ENCODE assay signal across 20 mouse cellular contexts in genomic region chr8:96878793-96879192, GRCm38 (mm10).
A peak's percentile ranks its signal among the peaks of the same experiment; 100 is the strongest.
DNase-seq lines count a peak whose midpoint lies in the region; ATAC-seq and TF ChIP-seq lines count a peak whose summit lies in the region.
"Had no signal": no experiment of that assay in that cellular context is flagged by ENCODE, and none has a peak within 500 bp of the region (broad histone marks: within the 10 kb centered on the region; RNA-seq: fewer than 3 reads in every experiment).

No protein-coding gene starts in this region.

- DNase-seq in lung, embryonic 14.5 days, result peak; percentile 57
- DNase-seq in lung, postnatal 10 days, result no peak
- peak; percentile 13 for DNase-seq in MEL (ENCODE audit: low read depth, low spot score)
- no peak for DNase-seq in natural killer cell, adult 2 months (ENCODE audit: low spot score in 2 of 2)
- DNase-seq: adrenal gland, adult 2 months; adrenal gland, adult 8-10 months; adrenal gland, postnatal 10 days; adrenal gland, postnatal 14 days; adrenal gland, postnatal 25 days; adrenal gland, postnatal 36 days; B cell, adult 2 months; cerebellum, adult 11 months; cerebellum, adult 11-12 months; cerebellum, adult 18-20 months; cerebellum, adult 2 months had no signal

- TF ChIP-seq CTCF in lung, embryonic 14.5 days (IDR thresholded peaks at IDR 0.05; ENCODE audit: low read depth), result no peak
- TF ChIP-seq CTCF in MEL (IDR thresholded peaks at IDR 0.05 in 2 of 3, conservative IDR thresholded peaks at IDR 0.05 in 1 of 3; ENCODE audit: control insufficient read depth in 1 of 3, insufficient read depth in 1 of 3, low read depth in 2 of 3, low read length in 3 of 3, poor library complexity in 1 of 3, severe bottlenecking in 1 of 3), result no peak

- no peaks in the 10 kb centered on the region for H3K27me3 ChIP-seq in lung, embryonic 14.5 days (ENCODE audit: insufficient read depth, low read length)
- no peaks in the 10 kb centered on the region for H3K27me3 ChIP-seq in MEL (ENCODE audit: control insufficient read depth in 1 of 2, insufficient read depth in 2 of 2, low read length in 2 of 2)
- H3K27me3 ChIP-seq: CH12.LX, Patski had no signal

- 33% methylated on average over 6 of the region's 6 CpGs for WGBS in lung, embryonic 14.5 days

- H3K36me3 ChIP-seq in lung, embryonic 14.5 days (ENCODE audit: insufficient read depth), result no peaks in the 10 kb centered on the region
- H3K36me3 ChIP-seq in MEL (ENCODE audit: control insufficient read depth in 1 of 2, insufficient read depth in 2 of 2, low read length in 2 of 2), result peaks cover 0 to 3% of the 10 kb centered on the region in 2 experiments; a peak in 2 of 4 replicates
- H3K36me3 ChIP-seq: G1E had no signal

- no peak overlapping the region for H3K4me3 ChIP-seq in lung, embryonic 14.5 days (ENCODE audit: low read depth, low read length)
- no peak overlapping the region for H3K4me3 ChIP-seq in MEL (ENCODE audit: control insufficient read depth in 1 of 2, insufficient read depth in 1 of 2, low read depth in 2 of 2, low read length in 2 of 2)

- peak in 1 of 2 experiments; percentile 49; a peak in 1 of 4 replicates for TF ChIP-seq EP300 in MEL (IDR thresholded peaks at IDR 0.05; ENCODE audit: low read depth in 1 of 2, low read length in 2 of 2)

- no peak overlapping the region for H3K27ac ChIP-seq in lung, embryonic 14.5 days (ENCODE audit: low read depth)
- H3K27ac ChIP-seq in MEL (ENCODE audit: control insufficient read depth, low read depth, low read length), result no peak overlapping the region

- H3K4me2 ChIP-seq in lung, embryonic 14.5 days, result no peak overlapping the region

- no peak for TF ChIP-seq RAD21 in MEL (IDR thresholded peaks at IDR 0.05; ENCODE audit: low read depth, low read length)

- no peak for TF ChIP-seq POLR2A in MEL (IDR thresholded peaks at IDR 0.05; ENCODE audit: control insufficient read depth in 1 of 2, insufficient read depth in 1 of 2, low read depth in 1 of 2, low read length in 2 of 2, poor library complexity in 1 of 2)

- H3K79me2 ChIP-seq in MEL (ENCODE audit: control insufficient read depth, insufficient read depth, low read length, poor library complexity), result no peaks in the 10 kb centered on the region

- H3K9me3 ChIP-seq in lung, embryonic 14.5 days (ENCODE audit: low read depth, low read length), result no peaks in the 10 kb centered on the region
- H3K9me3 ChIP-seq in MEL (replicated peaks; ENCODE audit: insufficient read depth, low read length), result no peaks in the 10 kb centered on the region

- H3K4me1 ChIP-seq in lung, embryonic 14.5 days (ENCODE audit: insufficient read depth), result no peaks in the 10 kb centered on the region
- H3K4me1 ChIP-seq in MEL (ENCODE audit: control insufficient read depth in 1 of 2, insufficient read depth in 2 of 2, low read length in 2 of 2), result no peaks in the 10 kb centered on the region

- H3K9ac ChIP-seq in lung, embryonic 14.5 days, result no peak overlapping the region
- no peak overlapping the region for H3K9ac ChIP-seq in MEL (ENCODE audit: control insufficient read depth, low read depth, low read length, poor library complexity, severe bottlenecking)

- ATAC-seq in lung, embryonic 14.5 days (ENCODE audit: insufficient read depth), result no peak
- ATAC-seq: activated CD4-positive, CD25-positive, alpha-beta regulatory T cell, adult 4 months; CD4-positive, CD25-positive, alpha-beta regulatory T cell, adult 4 months; Patski had no signal

TF ChIP-seq in MEL, 35 proteins besides CTCF, POLR2A, EP300 and RAD21:
- TF ChIP-seq MEF2A (IDR thresholded peaks at IDR 0.05; ENCODE audit: extremely low read depth, insufficient replicate concordance, low read depth, low read length, poor library complexity, severe bottlenecking) (no peak), GATA1 (IDR thresholded peaks at IDR 0.05; ENCODE audit: low read depth, low read length) (peak; percentile 33; the same call in 1 of the 2 replicates), TCF12 (IDR thresholded peaks at IDR 0.05; ENCODE audit: low read depth, low read length) (peak; percentile 32), RCOR1 (IDR thresholded peaks at IDR 0.05; ENCODE audit: low read depth, low read length) (peak; percentile 75; the same call in 1 of the 2 replicates), USF2 (IDR thresholded peaks at IDR 0.05; ENCODE audit: borderline replicate concordance in 1 of 2, insufficient read depth in 1 of 2, low read depth in 1 of 2, low read length in 2 of 2) (no peak), USF1 (IDR thresholded peaks at IDR 0.05; ENCODE audit: low read depth, low read length) (no peak)
TF ChIP-seq in MEL: peak in this region for 3.

Comparison
In these comparisons a context has a peak if more than half of its experiments do, and no peak if none do; other contexts are left out.
1. DNase-seq: peak in lung, embryonic 14.5 days (single experiment) and MEL (single experiment); none in lung, postnatal 10 days (single experiment) and natural killer cell, adult 2 months (0 of 2).